18 mouse cellular contexts compared by ENCODE assay signal in the genomic region with DNA sequence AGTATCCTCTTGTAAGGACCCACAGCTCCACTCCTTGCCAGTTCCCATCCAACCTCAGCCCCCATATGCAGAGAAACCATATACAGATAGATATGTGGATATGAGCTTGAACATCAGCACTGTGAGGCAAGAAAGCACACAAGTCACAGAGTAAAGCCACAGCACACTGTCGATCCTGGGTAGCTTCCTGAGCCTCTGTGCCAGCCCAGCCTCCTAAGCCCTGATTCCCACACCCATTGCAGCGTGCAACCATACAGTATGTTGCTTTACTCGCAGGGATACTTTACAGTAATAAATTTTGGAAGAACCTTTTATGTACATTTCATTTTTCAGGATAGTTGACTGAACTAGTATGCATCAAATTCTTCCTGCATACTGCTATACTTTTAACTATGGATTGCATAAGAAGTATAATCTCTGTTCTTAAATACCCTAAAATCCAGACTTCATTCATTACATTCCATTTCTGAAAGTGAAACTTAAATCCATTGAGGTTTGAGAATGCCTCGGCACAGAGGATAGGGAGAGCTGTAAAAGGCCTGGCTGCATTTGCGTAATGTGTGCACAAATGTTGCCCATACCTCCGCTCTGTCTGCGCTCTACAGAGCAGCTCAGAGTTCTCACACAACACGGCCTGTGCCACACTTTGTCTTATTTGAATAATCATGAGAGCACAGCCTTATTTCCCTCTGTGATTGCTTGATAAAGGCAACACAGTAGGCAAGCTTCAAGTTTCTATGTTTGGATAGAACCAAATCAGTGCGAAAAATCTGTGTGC. TPM values are rescaled to one million over a fixed set of nuclear protein-coding genes. Genes with fewer than 3 reads are reported as not detected.
DNase-seq lines count a peak whose midpoint lies in the region; ATAC-seq and TF ChIP-seq lines count a peak whose summit lies in the region.
"Had no signal": no experiment of that assay in that cellular context is flagged by ENCODE, and none has a peak within 500 bp of the region (broad histone marks: within the 10 kb centered on the region; RNA-seq: fewer than 3 reads in every experiment).

No protein-coding gene starts in this region.

- no peak overlapping the region for H3K9ac ChIP-seq in lung, embryonic 14.5 days
- no peak overlapping the region for H3K9ac ChIP-seq in stomach, embryonic 16.5 days (ENCODE audit: low read length)
- no peak overlapping the region for H3K9ac ChIP-seq in hindbrain, embryonic 14.5 days
- H3K9ac ChIP-seq: hindbrain, embryonic 15.5 days; limb, embryonic 12.5 days had no signal

- H3K9me3 ChIP-seq in lung, embryonic 14.5 days (ENCODE audit: low read depth, low read length): no peaks in the 10 kb centered on the region
- H3K9me3 ChIP-seq in stomach, embryonic 16.5 days (replicated peaks; ENCODE audit: control insufficient read depth, low read length): no peaks in the 10 kb centered on the region
- H3K9me3 ChIP-seq in hindbrain, embryonic 14.5 days (ENCODE audit: control insufficient read depth, low read length): no peaks in the 10 kb centered on the region
- H3K9me3 ChIP-seq: hindbrain, embryonic 15.5 days; limb, embryonic 12.5 days had no signal

- ATAC-seq in frontal cortex, adult (ENCODE audit: low TSS enrichment): peak; percentile 77
- no peak for ATAC-seq in lung, embryonic 14.5 days (ENCODE audit: insufficient read depth)
- no peak for ATAC-seq in stomach, embryonic 16.5 days (ENCODE audit: insufficient read depth, low FRiP score)
- no peak for ATAC-seq in hindbrain, embryonic 14.5 days (ENCODE audit: low FRiP score)

- no peak overlapping the region for H3K4me3 ChIP-seq in lung, embryonic 14.5 days (ENCODE audit: low read depth, low read length)
- no peak overlapping the region for H3K4me3 ChIP-seq in stomach, embryonic 16.5 days (replicated peaks; ENCODE audit: low read length)
- H3K4me3 ChIP-seq in hindbrain, embryonic 14.5 days (replicated peaks; ENCODE audit: low read length): no peak overlapping the region
- H3K4me3 ChIP-seq: hindbrain, embryonic 15.5 days; limb, embryonic 12.5 days had no signal

- no peaks in the 10 kb centered on the region for H3K27me3 ChIP-seq in lung, embryonic 14.5 days (ENCODE audit: insufficient read depth, low read length)
- H3K27me3 ChIP-seq in stomach, embryonic 16.5 days (ENCODE audit: control insufficient read depth, insufficient read depth, low read length): no peaks in the 10 kb centered on the region
- no peaks in the 10 kb centered on the region for H3K27me3 ChIP-seq in hindbrain, embryonic 14.5 days (ENCODE audit: control insufficient read depth, insufficient read depth, low read length)
- H3K27me3 ChIP-seq: hindbrain, embryonic 15.5 days; limb, embryonic 12.5 days had no signal

- no peaks in the 10 kb centered on the region for H3K36me3 ChIP-seq in lung, embryonic 14.5 days (ENCODE audit: insufficient read depth)
- H3K36me3 ChIP-seq in stomach, embryonic 16.5 days (ENCODE audit: control insufficient read depth, insufficient read depth, low read length): no peaks in the 10 kb centered on the region
- no peaks in the 10 kb centered on the region for H3K36me3 ChIP-seq in hindbrain, embryonic 14.5 days (replicated peaks; ENCODE audit: control insufficient read depth, insufficient read depth)
- H3K36me3 ChIP-seq: hindbrain, embryonic 15.5 days; limb, embryonic 12.5 days had no signal

- 0 out of 2 replicates have a peak, but pooled peaks cover 7% of the 10 kb centered on the region for H3K4me1 ChIP-seq in lung, embryonic 14.5 days (ENCODE audit: insufficient read depth)
- H3K4me1 ChIP-seq in stomach, embryonic 16.5 days (ENCODE audit: control insufficient read depth, insufficient read depth, low read length): peaks cover 18% of the 10 kb centered on the region
- H3K4me1 ChIP-seq in hindbrain, embryonic 14.5 days (replicated peaks; ENCODE audit: control insufficient read depth, insufficient read depth, low read length): 0 out of 2 replicates have a peak, but pooled peaks cover 3% of the 10 kb centered on the region

- H3K4me2 ChIP-seq in lung, embryonic 14.5 days: no peak overlapping the region
- H3K4me2 ChIP-seq in stomach, embryonic 16.5 days (ENCODE audit: low read depth, low read length): peak overlapping the region; percentile 31; the same call in 1 of the 2 replicates
- no peak overlapping the region for H3K4me2 ChIP-seq in hindbrain, embryonic 14.5 days (replicated peaks)
- H3K4me2 ChIP-seq: hindbrain, embryonic 15.5 days; limb, embryonic 12.5 days had no signal

- TF ChIP-seq POLR2A in brain, embryonic 14.5 days (IDR thresholded peaks at IDR 0.05; ENCODE audit: borderline replicate concordance, extremely low read depth, insufficient read depth, insufficient read length, poor library complexity, severe bottlenecking): no peak

- DNase-seq in frontal cortex, postnatal 25 days (ENCODE audit: low spot score in 2 of 2): no peak
- DNase-seq in lung, embryonic 14.5 days: peak; percentile 30
- no peak for DNase-seq in lung, postnatal 4 days
- peak; percentile 26 for DNase-seq in brain, embryonic 14.5 days (ENCODE audit: low read depth)
- no peak for DNase-seq in hindbrain, embryonic 14.5 days (ENCODE audit: low spot score)
- DNase-seq: adrenal gland, postnatal 10 days; B cell, adult 2 months; cerebellum, postnatal 10 days; embryo, embryonic 11 days; gastrocnemius, postnatal 10 days; heart, postnatal 10 days; kidney, adult 8-10 months; right cerebral cortex, adult 18-20 months; thymus, postnatal 4 days had no signal

- 65% methylated on average over 9 of the region's 9 CpGs for WGBS in lung, embryonic 14.5 days
- WGBS in stomach, embryonic 16.5 days: 57% methylated on average over 9 of the region's 9 CpGs
- 80% methylated on average over 9 of the region's 9 CpGs for WGBS in hindbrain, embryonic 14.5 days

- no peak overlapping the region for H3K27ac ChIP-seq in lung, embryonic 14.5 days (ENCODE audit: low read depth)
- H3K27ac ChIP-seq in stomach, embryonic 16.5 days (ENCODE audit: low read length): peak overlapping the region; percentile 34
- H3K27ac ChIP-seq in hindbrain, embryonic 14.5 days: no peak overlapping the region
- H3K27ac ChIP-seq: hindbrain, embryonic 15.5 days; limb, embryonic 12.5 days had no signal

- no peak for TF ChIP-seq CTCF in lung, embryonic 14.5 days (IDR thresholded peaks at IDR 0.05; ENCODE audit: low read depth)
- no peak for TF ChIP-seq CTCF in brain, embryonic 14.5 days (IDR thresholded peaks at IDR 0.05; ENCODE audit: borderline replicate concordance, extremely low read depth, insufficient read depth, insufficient read length)

RNA-seq across cellular contexts. Expression of gene Egfr, which starts 14.2 kb away (rescaled TPM):
- polyA plus RNA-seq in lung, embryonic 14.5 days (2014; fragmentation: Nextera tagmentation; extraction: Ambion mirVana): 9.2 and 11.5 TPM in 2 replicates
- polyA plus RNA-seq in brain, embryonic 14.5 days (2012; rRNA removed): 3.1 and 5.0 TPM in 2 replicates
- 17.0 and 17.8 TPM in 2 replicates for polyA plus RNA-seq in stomach, embryonic 16.5 days (2015; fragmentation: Nextera tagmentation; extraction: Ambion mirVana)
- polyA plus RNA-seq in hindbrain, embryonic 14.5 days (2014; fragmentation: Nextera tagmentation; extraction: Ambion mirVana): 7.0 and 7.2 TPM in 2 replicates

Comparison
In these comparisons a context has a peak if more than half of its experiments do, and no peak if none do; other contexts are left out.
1. DNase-seq: peak in lung, embryonic 14.5 days (single experiment) and brain, embryonic 14.5 days (single experiment); none in frontal cortex, postnatal 25 days (0 of 2), lung, postnatal 4 days (0 of 2) and hindbrain, embryonic 14.5 days (single experiment).